Mouse (Mus musculus) adrenal gland, adult (tissue): ENCODE data around the gene Zfp58.
"Not testable (repeated sequence)": the region's sequence is repeated elsewhere in the genome, so short reads cannot be mapped to it uniquely, and the experiment has no call there.

Source experiments
- DNase-seq, 2 experiments: peaks; one replicate each; pipeline ENCODE4 v3.0.0; 2022 to 2023; ENCODE audit warnings: low spot score in 1 of 2; ENCODE audit not compliant: inconsistent age in 2 of 2

The Zfp58 gene

DNA sequence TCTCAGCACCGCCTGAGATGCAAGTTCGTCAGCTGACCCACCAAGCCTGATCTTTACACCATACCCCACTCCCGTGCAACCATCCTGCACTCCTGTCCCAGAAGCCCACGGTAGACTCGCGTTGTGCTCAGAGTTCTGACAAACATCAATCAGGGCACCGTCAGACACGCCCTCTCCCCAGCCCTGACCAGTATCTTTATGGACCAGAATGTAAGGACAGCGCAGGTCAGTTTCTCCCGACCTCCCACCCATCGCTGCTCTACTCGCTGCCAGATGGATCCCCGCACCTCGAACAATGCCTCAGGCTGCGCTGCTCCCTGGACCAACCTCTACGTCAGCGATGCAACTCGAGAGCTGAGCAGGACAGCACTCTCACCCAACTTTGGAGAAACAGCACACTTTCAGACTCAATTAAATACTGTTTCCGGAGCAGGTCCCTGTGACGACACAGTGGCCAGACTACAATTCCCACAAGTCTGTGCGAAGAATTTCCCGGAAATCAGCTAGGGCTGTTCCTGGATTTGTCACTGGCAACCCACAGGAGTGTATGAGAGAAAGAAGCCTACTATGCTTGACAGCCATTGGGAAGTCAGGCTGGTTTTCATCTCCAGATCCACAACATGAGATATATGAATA lies at the start of gene Zfp58:
Zfp58 (minus strand) TSS at position 472 of the 636 bp plus-strand sequence.
- peak; percentile 87 to 96 for DNase-seq

- no peak for DNase-seq
Measured at GRCm38 (mm10) chr13:67545941-67546340, 45.6 kb upstream of the Zfp58 start.

GRCm38 (mm10) chr13:67527049-67527730 lies 26.8 kb upstream of the Zfp58 start:
- DNase-seq: no peak

DNA sequence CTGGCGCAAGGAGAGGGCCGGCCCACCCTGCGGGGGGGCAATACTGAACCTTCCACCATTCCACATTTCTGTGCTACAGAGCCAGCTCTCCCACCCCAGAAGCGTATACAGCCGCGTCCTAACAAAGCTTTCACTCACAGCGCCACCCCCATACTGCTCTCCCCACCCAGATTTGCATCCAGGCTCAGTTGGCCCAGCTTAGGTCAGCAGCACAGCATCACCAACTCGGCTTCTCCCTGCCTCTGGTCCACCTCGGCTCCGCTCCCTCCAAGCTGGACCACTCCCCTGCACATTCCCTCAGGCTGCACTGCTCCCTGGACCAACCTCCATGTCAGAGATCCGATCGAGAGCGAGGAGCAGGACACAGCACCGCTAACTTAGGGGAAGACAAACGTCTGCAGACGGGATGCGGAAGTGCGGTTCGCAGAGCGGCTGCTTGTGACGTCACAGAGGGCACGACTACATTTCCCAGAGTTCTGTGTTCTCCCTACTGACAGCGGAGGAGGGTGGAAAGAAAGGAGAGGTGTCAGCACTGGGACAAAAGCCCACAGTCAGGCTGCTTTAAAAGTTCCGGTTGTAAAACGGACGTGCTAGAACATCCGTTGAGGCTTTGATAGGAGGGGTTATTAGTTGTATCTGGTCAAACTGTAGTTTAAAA lies 25.5 kb upstream of the Zfp58 start, which contains the start of the genes Gm26965 and Zfp87:
Gm26965 (minus strand) TSS at position 399 of the 658 bp plus-strand sequence.
Zfp87 (minus strand) TSS at position 425 of the 658 bp plus-strand sequence.
- peak; percentile 94 to 98 for DNase-seq

- no peak for DNase-seq
Measured at GRCm38 (mm10) chr13:67500908-67501307, 553 bp upstream of the Zfp58 start.

- no peak for DNase-seq
Measured at GRCm38 (mm10) chr13:67495631-67496030, 4.7 kb downstream of the Zfp58 start.

- no peak for DNase-seq
Measured at GRCm38 (mm10) chr13:67484424-67484811, 15.9 kb downstream of the Zfp58 start.

DNA sequence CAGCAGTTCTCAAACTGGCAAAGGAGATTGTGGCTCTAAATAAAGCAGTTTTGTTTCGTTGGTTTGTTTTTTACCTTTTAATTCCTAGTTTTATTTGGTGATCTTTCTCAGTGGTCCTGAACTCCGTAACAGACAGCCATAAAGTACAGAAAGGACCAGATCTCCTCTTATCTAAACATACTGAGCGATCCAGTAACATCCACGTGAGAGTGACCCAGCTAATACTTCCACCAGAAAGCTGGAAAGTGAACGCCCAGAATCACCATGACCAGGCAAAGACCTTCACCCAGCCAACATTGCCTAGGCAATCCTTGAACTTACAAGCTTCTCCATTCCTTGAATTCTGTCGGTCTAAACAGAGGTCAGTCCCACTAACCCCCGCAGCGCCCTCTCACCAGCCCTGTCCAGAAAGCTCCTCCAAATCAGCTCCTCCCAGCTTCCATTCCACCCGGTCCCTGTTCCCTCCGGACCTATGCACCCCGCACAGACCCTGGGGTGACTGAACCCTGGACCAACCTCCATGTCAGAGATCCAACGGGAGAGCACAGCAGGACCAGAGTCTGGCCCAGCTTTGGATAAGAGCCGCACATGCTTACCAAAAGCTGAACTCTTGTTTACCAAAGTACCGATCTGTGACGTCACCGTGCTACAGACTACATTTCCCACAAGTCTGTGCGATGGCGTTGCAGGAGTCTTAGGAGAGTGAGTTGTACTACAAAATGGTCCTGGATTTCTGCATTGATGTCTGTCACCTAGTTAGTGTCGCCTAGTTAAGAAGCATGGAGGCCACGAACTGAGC lies 16.5 kb downstream of the Zfp58 start, which contains the start of gene Zfp874b:
Zfp874b (minus strand) TSS at position 634 of the 799 bp plus-strand sequence.
- peak; percentile 87 to 97 for DNase-seq

GRCm38 (mm10) chr13:67481528-67481927 lies 18.8 kb downstream of the Zfp58 start:
- DNase-seq: no peak

GRCm38 (mm10) chr13:67469274-67469673 lies 31.1 kb downstream of the Zfp58 start:
- no peak for DNase-seq

DNA sequence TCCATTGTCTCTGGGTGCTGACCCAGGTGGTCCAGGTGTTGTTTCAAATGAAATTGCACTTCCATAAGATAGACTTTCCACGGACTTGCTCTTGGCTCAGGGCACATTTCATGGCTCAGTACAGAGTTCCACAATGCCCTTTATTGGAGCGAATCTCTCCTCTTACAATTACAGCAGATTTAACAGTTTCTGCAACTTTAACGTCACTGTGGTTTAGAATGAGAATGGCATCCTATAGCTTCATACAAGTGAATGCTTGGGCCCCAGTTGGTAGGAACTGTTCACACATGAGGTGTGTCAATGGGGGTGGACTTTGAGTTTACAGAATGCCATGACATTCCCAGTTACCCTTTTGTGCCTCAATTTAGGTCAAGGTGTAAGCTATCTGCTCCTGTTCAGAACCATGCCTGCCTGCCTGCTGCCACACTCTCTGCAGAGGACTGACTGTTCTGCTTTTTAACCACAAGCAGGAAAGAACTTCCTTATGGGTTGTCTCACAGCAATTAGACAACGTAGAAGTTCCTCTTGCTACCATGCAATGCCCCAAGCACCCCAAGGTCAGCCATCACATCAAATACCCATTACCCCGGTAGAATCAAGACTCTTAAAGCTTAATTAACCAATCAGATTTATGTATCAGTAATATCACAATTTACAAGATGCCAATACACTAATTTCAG lies 36.7 kb downstream of the Zfp58 start:
- DNase-seq: not testable (repeated sequence)

GRCm38 (mm10) chr13:67452021-67452309 lies 48.4 kb downstream of the Zfp58 start:
- DNase-seq: peak in 1 of 2 experiments; percentile 30

DNA sequence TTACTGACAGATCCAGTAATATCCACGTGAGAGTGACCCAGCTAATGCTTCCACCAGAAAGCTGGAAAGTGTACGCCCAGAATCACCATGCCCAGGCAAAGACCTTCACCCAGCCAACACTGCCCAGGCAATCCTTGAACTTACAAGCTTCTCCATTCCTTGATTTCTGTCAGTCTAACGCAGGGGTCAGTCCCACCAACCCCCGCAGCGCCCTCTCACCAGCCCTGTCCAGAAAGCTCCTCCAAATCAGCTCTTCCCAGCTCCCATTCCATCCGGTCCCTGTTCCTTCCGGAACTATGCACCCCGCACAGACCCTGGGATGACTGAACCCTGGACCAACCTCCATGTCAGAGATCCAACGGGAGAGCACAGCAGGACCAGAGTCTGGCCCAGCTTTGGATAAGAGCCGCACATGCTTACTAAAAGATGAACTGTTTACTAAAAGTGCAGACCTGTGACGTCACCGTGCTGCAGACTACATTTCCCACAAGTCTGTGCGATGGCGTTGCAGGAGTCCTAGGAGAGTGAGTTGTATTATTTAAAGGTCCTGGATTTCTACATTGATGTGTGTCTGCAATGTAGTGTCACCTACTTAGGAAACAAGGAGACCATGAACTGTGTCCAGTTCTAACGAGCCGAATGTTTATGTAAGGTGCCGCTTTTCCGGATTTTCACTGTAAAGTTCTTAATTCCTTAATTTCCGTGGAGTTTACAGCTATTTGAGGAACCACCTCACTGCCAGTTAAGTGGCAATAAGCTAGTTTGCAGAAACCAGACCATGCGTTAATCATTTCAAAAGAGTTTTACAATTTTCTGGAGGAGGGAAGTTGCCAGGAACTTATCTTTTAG lies 49.0 kb downstream of the Zfp58 start, which contains the start of gene Zfp874a:
Zfp874a (minus strand) TSS at position 453 of the 849 bp plus-strand sequence.
- peak; percentile 91 to 96 for DNase-seq
